Comparison of ENCODE assay signal across 15 mouse cellular contexts in genomic region chr15:64031704-64032103, GRCm38 (mm10). TPM values are rescaled to one million over a fixed set of nuclear protein-coding genes. Genes with fewer than 3 reads are reported as not detected.
DNase-seq lines count a peak whose midpoint lies in the region; ATAC-seq and TF ChIP-seq lines count a peak whose summit lies in the region.
"Had no signal": no experiment of that assay in that cellular context is flagged by ENCODE, and none has a peak within 500 bp of the region (broad histone marks: within the 10 kb centered on the region; RNA-seq: fewer than 3 reads in every experiment).

No protein-coding gene starts in this region.

- no peak for TF ChIP-seq CTCF in lung, postnatal 0 days (IDR thresholded peaks at IDR 0.05)

- H3K27ac ChIP-seq in lung, postnatal 0 days (ENCODE audit: low read length), result no peak overlapping the region
- H3K27ac ChIP-seq in midbrain, embryonic 15.5 days, result no peak overlapping the region
- H3K27ac ChIP-seq: hindbrain, embryonic 15.5 days; liver, embryonic 14.5 days; neural tube, embryonic 13.5 days had no signal

- H3K4me1 ChIP-seq in lung, postnatal 0 days (ENCODE audit: insufficient read depth, low read depth, low read length), result peaks cover 12% of the 10 kb centered on the region
- H3K4me1 ChIP-seq in midbrain, embryonic 15.5 days, result peaks cover 5% of the 10 kb centered on the region; the same call in 1 of the 2 replicates

- H3K4me3 ChIP-seq in lung, postnatal 0 days (ENCODE audit: low read depth, low read length), result no peak overlapping the region
- H3K4me3 ChIP-seq in midbrain, embryonic 15.5 days, result no peak overlapping the region
- H3K4me3 ChIP-seq: hindbrain, embryonic 15.5 days; neural tube, embryonic 13.5 days had no signal

- no peaks in the 10 kb centered on the region for H3K36me3 ChIP-seq in lung, postnatal 0 days (ENCODE audit: insufficient read depth, low read length)
- H3K36me3 ChIP-seq in midbrain, embryonic 15.5 days (replicated peaks), result no peaks in the 10 kb centered on the region
- H3K36me3 ChIP-seq: hindbrain, embryonic 15.5 days; neural tube, embryonic 13.5 days had no signal

- H3K9me3 ChIP-seq in lung, postnatal 0 days (ENCODE audit: low read length), result no peaks in the 10 kb centered on the region
- H3K9me3 ChIP-seq in midbrain, embryonic 15.5 days, result no peaks in the 10 kb centered on the region
- H3K9me3 ChIP-seq: hindbrain, embryonic 15.5 days; neural tube, embryonic 13.5 days had no signal

- ATAC-seq in lung, postnatal 0 days, result peak; percentile 52
- no peak for ATAC-seq in midbrain, embryonic 15.5 days (replicated peaks)

- no peaks in the 10 kb centered on the region for H3K27me3 ChIP-seq in lung, postnatal 0 days (replicated peaks; ENCODE audit: insufficient read depth, low read length)
- H3K27me3 ChIP-seq in midbrain, embryonic 15.5 days (replicated peaks), result no peaks in the 10 kb centered on the region
- H3K27me3 ChIP-seq: hindbrain, embryonic 15.5 days; neural tube, embryonic 13.5 days had no signal

- WGBS in lung, postnatal 0 days, result 51% methylated on average over 6 of the region's 6 CpGs
- whole genome bisulfite sequencing in midbrain, embryonic 15.5 days, result 75% methylated on average over 6 of the region's 6 CpGs

- no peak for TF ChIP-seq EP300 in lung, postnatal 0 days (IDR thresholded peaks at IDR 0.05)

- H3K9ac ChIP-seq in lung, postnatal 0 days (replicated peaks; ENCODE audit: low read depth), result no peak overlapping the region
- H3K9ac ChIP-seq in midbrain, embryonic 15.5 days, result no peak overlapping the region
- H3K9ac ChIP-seq: hindbrain, embryonic 15.5 days; liver, embryonic 14.5 days had no signal

- no peak for DNase-seq in lung, postnatal 0 days (ENCODE audit: low spot score)
- DNase-seq in lung, postnatal 4 days, result no peak
- DNase-seq in 416B (ENCODE audit: low read depth) (peak; percentile 77), NIH3T3 (ENCODE audit: low read depth) (peak; percentile 18)
- DNase-seq in naive thymus-derived CD4-positive, alpha-beta T cell, adult 2 months (ENCODE audit: low read depth), result peak; percentile 65
- no peak for DNase-seq in frontal cortex, postnatal 36 days (ENCODE audit: low spot score in 2 of 2)
- DNase-seq: adrenal gland, postnatal 14 days; cerebellum, adult 8-10 months; kidney, adult 9 months; lung, postnatal 14 days; midbrain, embryonic 14.5 days had no signal

- H3K4me2 ChIP-seq in lung, postnatal 0 days (replicated peaks; ENCODE audit: low read depth, low read length), result no peak overlapping the region
- no peak overlapping the region for H3K4me2 ChIP-seq in midbrain, embryonic 15.5 days
- H3K4me2 ChIP-seq: hindbrain, embryonic 15.5 days; neural tube, embryonic 13.5 days had no signal

RNA-seq across cellular contexts. Expression of gene Fam49b, which starts 28.6 kb away (rescaled TPM):
- 45.8 and 48.1 TPM in 2 replicates for polyA plus RNA-seq in lung, postnatal 0 days (2015; fragmentation: Nextera tagmentation; extraction: Ambion mirVana)
- polyA plus RNA-seq in midbrain, embryonic 15.5 days (2015; fragmentation: Nextera tagmentation; extraction: Ambion mirVana), result 117 and 127 TPM in 2 replicates

Comparison
In these comparisons a context has a peak if more than half of its experiments do, and no peak if none do; other contexts are left out.
1. DNase-seq: peak in 416B (single experiment), NIH3T3 (single experiment) and naive thymus-derived CD4-positive, alpha-beta T cell, adult 2 months (single experiment); none in lung, postnatal 0 days (single experiment), lung, postnatal 4 days (0 of 2) and frontal cortex, postnatal 36 days (0 of 2).